Mouse (Mus musculus): ENCODE measurements around the gene Coro7.
"Not testable (repeated sequence)": the region's sequence is repeated elsewhere in the genome, so short reads cannot be mapped to it uniquely, and the experiment has no call there.

Gene Coro7

GRCm38 (mm10) chr16:4592909-4593875, 86.4 kb downstream of the Coro7 start:
- DNase-seq, result peak; percentile 67

- DNase-seq, result no peak
These were observed 89.3 kb downstream of the Coro7 start for GRCm38 (mm10) chr16:4590236-4590635.

GRCm38 (mm10) chr16:4587516-4588210, 91.9 kb downstream of the Coro7 start:
- no peak for DNase-seq

- peak; percentile 95 for DNase-seq
These were observed 93.0 kb downstream of the Coro7 start for GRCm38 (mm10) chr16:4586531-4587123.

GRCm38 (mm10) chr16:4585642-4586530, 93.7 kb downstream of the Coro7 start:
- no peak for DNase-seq

- DNase-seq, result no peak
These were observed 95.1 kb downstream of the Coro7 start for GRCm38 (mm10) chr16:4584438-4584837.

GRCm38 (mm10) chr16:4583807-4584206, 95.8 kb downstream of the Coro7 start:
- DNase-seq, result no peak

- not testable (repeated sequence) for DNase-seq
These were observed 98.4 kb downstream of the Coro7 start for GRCm38 (mm10) chr16:4581179-4581578.

- DNase-seq, result no peak
These were observed 100.9 kb downstream of the Coro7 start for GRCm38 (mm10) chr16:4578630-4579029.

- no peak for DNase-seq
These were observed 102.7 kb downstream of the Coro7 start for GRCm38 (mm10) chr16:4576873-4577272.

Data from cerebellum, adult 11-12 months (tissue).